Mouse (Mus musculus) thymus, adult 2 months (tissue): ENCODE measurements at regions not wholly inside any gene's neighbourhood (a gene's known extent, or its start where the extent isn't known, plus 50 kb on each side); places are given as distances from the start of the nearest gene placed in this dataset.

Source experiments
- DNase-seq: peaks from one replicate; pipeline ENCODE4 v3.0.0; 2021
- H3K27ac ChIP-seq: fragments of 200-500 bp; 2 replicates; pipeline ENCODE4 v1.5.1; 2012; ENCODE audit warnings: low read length, control low read depth; ENCODE audit not compliant: control insufficient read depth, insufficient read depth
- H3K27me3 ChIP-seq: fragments of 200-500 bp; 2 replicates; pipeline ENCODE4 v1.6.1; 2012; ENCODE audit warnings: mild to moderate bottlenecking, low read length, moderate library complexity, mixed read lengths; ENCODE audit not compliant: control insufficient read depth, insufficient read depth
- H3K36me3 ChIP-seq: fragments of 200-500 bp; 2 replicates; pipeline ENCODE4 v1.6.1; 2012; ENCODE audit warnings: mild to moderate bottlenecking, low read length, moderate library complexity; ENCODE audit not compliant: control insufficient read depth, insufficient read depth
- H3K4me1 ChIP-seq: fragments of 200-500 bp; replicated peaks from 2 replicates; pipeline ENCODE4 v1.6.1; 2012; ENCODE audit warnings: low read length; ENCODE audit not compliant: control insufficient read depth, insufficient read depth
- H3K4me3 ChIP-seq: fragments of 200-500 bp; 2 replicates; pipeline ENCODE4 v1.5.1; 2012; ENCODE audit warnings: mild to moderate bottlenecking, low read length, control low read depth, moderate library complexity; ENCODE audit not compliant: control insufficient read depth, insufficient read depth
- CTCF ChIP-seq: fragments of 200-500 bp; IDR thresholded peaks from 2 replicates; pipeline ENCODE4 v1.5.1; 2012; ENCODE audit warnings: mild to moderate bottlenecking, control low read depth, low read length, moderate library complexity, borderline replicate concordance; ENCODE audit not compliant: control insufficient read depth, poor library complexity, insufficient read depth; ENCODE audit errors: extremely low read depth
- POLR2A ChIP-seq: fragments of 200-500 bp; IDR thresholded peaks from 2 replicates; pipeline ENCODE4 v1.6.1; 2012; ENCODE audit warnings: mild to moderate bottlenecking, low read length, control low read depth, moderate library complexity; ENCODE audit not compliant: control insufficient read depth, poor library complexity, insufficient read depth; ENCODE audit errors: extremely low read depth
- WGBS: fragments of 180-500 bp; shearing (Covaris S2); methylation state at CpG from one replicate; pipeline ENCODE4 v1.1.7; 2018; 5-methylcytosine and 5-hydroxymethylcytosine counted together

- no peaks in the 10 kb centered on the region for H3K36me3 ChIP-seq
- 69% methylated on average over 2 of the region's 2 CpGs for WGBS
- DNase-seq = no peak
- H3K27me3 ChIP-seq = no peaks in the 10 kb centered on the region
- H3K27ac ChIP-seq = no peak overlapping the region
- H3K4me1 ChIP-seq = peaks cover 5% of the 10 kb centered on the region
- H3K4me3 ChIP-seq = no peak overlapping the region
- TF ChIP-seq POLR2A (no peak), CTCF (no peak)
Measured at GRCm38 (mm10) chr19:14347026-14347425, 250.8 kb downstream of the Tle4 start.

GRCm38 (mm10) chr19:14347429-14347828 is 250.4 kb downstream of the Tle4 start:
- DNase-seq = no peak
- Histone ChIP-seq H3K4me1 (peaks cover 7% of the 10 kb centered on the region), H3K4me3 (no peak overlapping the region), H3K36me3 (no peaks in the 10 kb centered on the region), H3K27me3 (no peaks in the 10 kb centered on the region), H3K27ac (no peak overlapping the region)
- TF ChIP-seq POLR2A = no peak
- no peak for TF ChIP-seq CTCF

- no peak for DNase-seq
- TF ChIP-seq POLR2A = no peak
- TF ChIP-seq CTCF = no peak
- Histone ChIP-seq H3K4me3 (no peak overlapping the region), H3K36me3 (no peaks in the 10 kb centered on the region), H3K4me1 (peaks cover 7% of the 10 kb centered on the region), H3K27ac (no peak overlapping the region), H3K27me3 (no peaks in the 10 kb centered on the region)
- WGBS = 95% methylated on average over 2 of the region's 2 CpGs
Measured at GRCm38 (mm10) chr19:14349753-14350152, 248.1 kb downstream of the Tle4 start.

GRCm38 (mm10) chr19:14351728-14352340 is 246.0 kb downstream of the Tle4 start:
- WGBS = 20% methylated on average over 4 of the region's 4 CpGs

GRCm38 (mm10) chr19:14352551-14352950 is 245.3 kb downstream of the Tle4 start:
- Histone ChIP-seq H3K36me3 (no peaks in the 10 kb centered on the region), H3K27me3 (no peaks in the 10 kb centered on the region), H3K4me1 (peaks cover 7% of the 10 kb centered on the region), H3K27ac (no peak overlapping the region), H3K4me3 (no peak overlapping the region)
- DNase-seq = no peak
- 51% methylated on average over 3 of the region's 3 CpGs for WGBS
- TF ChIP-seq POLR2A (no peak), CTCF (no peak)

More at GRCm38 (mm10) chr19:14351728-14352340, 246.0 kb downstream of the Tle4 start:
- H3K4me1 ChIP-seq = peaks cover 7% of the 10 kb centered on the region
- no peak overlapping the region for H3K27ac ChIP-seq
- H3K27me3 ChIP-seq = no peaks in the 10 kb centered on the region
- no peak for TF ChIP-seq CTCF
- no peaks in the 10 kb centered on the region for H3K36me3 ChIP-seq
- DNase-seq = peak; percentile 9
- no peak overlapping the region for H3K4me3 ChIP-seq

- H3K4me3 ChIP-seq = no peak overlapping the region
- H3K27ac ChIP-seq = no peak overlapping the region
- WGBS = 86% methylated on average over 4 of the region's 4 CpGs
- no peaks in the 10 kb centered on the region for H3K27me3 ChIP-seq
- TF ChIP-seq CTCF (no peak), POLR2A (no peak)
- no peaks in the 10 kb centered on the region for H3K36me3 ChIP-seq
- peaks cover 7% of the 10 kb centered on the region for H3K4me1 ChIP-seq
- no peak for DNase-seq
Measured at GRCm38 (mm10) chr19:14353151-14353550, 244.7 kb downstream of the Tle4 start.

GRCm38 (mm10) chr19:14355128-14355527 is 242.7 kb downstream of the Tle4 start:
- DNase-seq = no peak
- no peak for TF ChIP-seq POLR2A
- no peak for TF ChIP-seq CTCF
- 95% methylated on average over 2 of the region's 2 CpGs for WGBS
- no peaks in the 10 kb centered on the region for H3K36me3 ChIP-seq
- H3K27ac ChIP-seq = no peak overlapping the region
- H3K4me1 ChIP-seq = peaks cover 7% of the 10 kb centered on the region
- H3K27me3 ChIP-seq = no peaks in the 10 kb centered on the region
- no peak overlapping the region for H3K4me3 ChIP-seq
